Mouse (Mus musculus) midbrain, embryonic 10.5 days (tissue): ENCODE measurements around the gene Herc1. TPM values are rescaled to one million over a fixed set of nuclear protein-coding genes. Genes with fewer than 3 reads are reported as not detected.

Experiments
- DNase-seq: peaks from one replicate; pipeline ENCODE4 v3.0.0-alpha.2; 2017; ENCODE audit warnings: low spot score
- H3K27ac ChIP-seq: fragments of 300-500 bp; sonication (generic); replicated peaks from 2 replicates; pipeline ENCODE4 v1.5.1; 2016; ENCODE audit warnings: mild to moderate bottlenecking
- H3K27me3 ChIP-seq: fragments of 300-500 bp; sonication (generic); 2 replicates; pipeline ENCODE4 v1.6.1; 2016; ENCODE audit warnings: low read depth, mild to moderate bottlenecking; ENCODE audit not compliant: poor library complexity, severe bottlenecking
- H3K36me3 ChIP-seq: fragments of 300-500 bp; sonication (generic); 2 replicates; pipeline ENCODE4 v1.6.1; 2016; ENCODE audit warnings: mild to moderate bottlenecking, moderate library complexity
- H3K4me1 ChIP-seq: fragments of 300-500 bp; sonication (generic); 2 replicates; pipeline ENCODE4 v1.6.1; 2016
- H3K4me3 ChIP-seq: fragments of 300-500 bp; sonication (generic); 2 replicates; pipeline ENCODE4 v1.5.1; 2016; ENCODE audit warnings: mild to moderate bottlenecking, moderate library complexity
- H3K9me3 ChIP-seq: fragments of 300-500 bp; sonication (generic); replicated peaks from 2 replicates; pipeline ENCODE4 v1.6.1; 2016; ENCODE audit warnings: mild to moderate bottlenecking
- WGBS: fragments of 180-500 bp; shearing (Covaris S2); methylation state at CpG from one replicate; pipeline ENCODE4 v1.1.7; 2016; 5-methylcytosine and 5-hydroxymethylcytosine counted together
- polyA plus RNA-seq: library from polyadenylated mRNA; unstranded; fragments of >200 nt; fragmentation: Nextera tagmentation; extraction: Ambion mirVana; gene quantifications from 2 replicates; pipeline ENCODE4 v1.2.1, GENCODE M21; 2016

Herc1 gene
- polyA plus RNA-seq, 1 experiment from 2014 or later, result 26.1 TPM

- DNase-seq, result no peak
- Histone ChIP-seq H3K36me3 (no peaks in the 10 kb centered on the region), H3K27me3 (no peaks in the 10 kb centered on the region), H3K27ac (no peak overlapping the region), H3K9me3 (no peaks in the 10 kb centered on the region), H3K4me1 (no peaks in the 10 kb centered on the region), H3K4me3 (no peak overlapping the region)
- 85% methylated on average over 3 of the region's 3 CpGs for WGBS
Measured at GRCm38 (mm10) chr9:66330437-66330836, 19.8 kb upstream of the Herc1 start.

GRCm38 (mm10) chr9:66331548-66331947, 18.7 kb upstream of the Herc1 start:
- Histone ChIP-seq H3K9me3 (no peaks in the 10 kb centered on the region), H3K27me3 (no peaks in the 10 kb centered on the region), H3K36me3 (no peaks in the 10 kb centered on the region), H3K4me1 (no peaks in the 10 kb centered on the region), H3K4me3 (no peak overlapping the region), H3K27ac (no peak overlapping the region)
- no peak for DNase-seq
- WGBS, result 88% methylated on average over 2 of the region's 2 CpGs

GRCm38 (mm10) chr9:66332393-66332792, 17.9 kb upstream of the Herc1 start:
- Histone ChIP-seq H3K36me3 (no peaks in the 10 kb centered on the region), H3K4me3 (no peak overlapping the region)
- 76% methylated on average over 2 of the region's 2 CpGs for WGBS

GRCm38 (mm10) chr9:66337280-66337679, 13.0 kb upstream of the Herc1 start:
- H3K27me3 ChIP-seq, result no peaks in the 10 kb centered on the region
- H3K9me3 ChIP-seq, result no peaks in the 10 kb centered on the region
- H3K4me3 ChIP-seq, result no peak overlapping the region
- no peaks in the 10 kb centered on the region for H3K4me1 ChIP-seq
- H3K36me3 ChIP-seq, result no peaks in the 10 kb centered on the region
- DNase-seq, result no peak
- no peak overlapping the region for H3K27ac ChIP-seq

More at GRCm38 (mm10) chr9:66332393-66332792, 17.9 kb upstream of the Herc1 start:
- H3K4me1 ChIP-seq, result no peaks in the 10 kb centered on the region
- no peaks in the 10 kb centered on the region for H3K9me3 ChIP-seq
- no peak for DNase-seq
- no peaks in the 10 kb centered on the region for H3K27me3 ChIP-seq
- no peak overlapping the region for H3K27ac ChIP-seq

- Histone ChIP-seq H3K4me3 (no peak overlapping the region), H3K36me3 (no peaks in the 10 kb centered on the region), H3K27me3 (no peaks in the 10 kb centered on the region), H3K4me1 (no peaks in the 10 kb centered on the region), H3K9me3 (no peaks in the 10 kb centered on the region), H3K27ac (no peak overlapping the region)
- no peak for DNase-seq
- 79% methylated on average over 3 of the region's 3 CpGs for WGBS
Measured at GRCm38 (mm10) chr9:66338005-66338782, 12.1 kb upstream of the Herc1 start.

GRCm38 (mm10) chr9:66339714-66340113, 10.5 kb upstream of the Herc1 start:
- no peaks in the 10 kb centered on the region for H3K4me1 ChIP-seq
- no peaks in the 10 kb centered on the region for H3K9me3 ChIP-seq
- WGBS, result 62% methylated on average over 1 of the region's 1 CpGs
- no peaks in the 10 kb centered on the region for H3K27me3 ChIP-seq
- H3K4me3 ChIP-seq, result no peak overlapping the region
- no peak for DNase-seq
- no peaks in the 10 kb centered on the region for H3K36me3 ChIP-seq
- H3K27ac ChIP-seq, result no peak overlapping the region

- Histone ChIP-seq H3K27me3 (no peaks in the 10 kb centered on the region), H3K4me3 (no peak overlapping the region), H3K4me1 (no peaks in the 10 kb centered on the region), H3K36me3 (no peaks in the 10 kb centered on the region), H3K9me3 (no peaks in the 10 kb centered on the region), H3K27ac (no peak overlapping the region)
- 87% methylated on average over 3 of the region's 3 CpGs for WGBS
- DNase-seq, result no peak
Measured at GRCm38 (mm10) chr9:66340394-66341094, 9.7 kb upstream of the Herc1 start.

- Histone ChIP-seq H3K36me3 (no peaks in the 10 kb centered on the region), H3K9me3 (no peaks in the 10 kb centered on the region), H3K4me1 (peaks cover 27% of the 10 kb centered on the region), H3K27ac (no peak overlapping the region), H3K4me3 (no peak overlapping the region), H3K27me3 (peaks cover 4% of the 10 kb centered on the region; the same call in 1 of the 2 replicates)
- DNase-seq, result no peak
- WGBS, result 85% methylated on average over 7 of the region's 7 CpGs
Measured at GRCm38 (mm10) chr9:66347405-66348035, 2.7 kb upstream of the Herc1 start.

- DNase-seq, result no peak
- 39% methylated on average over 8 of the region's 8 CpGs for WGBS
- Histone ChIP-seq H3K36me3 (no peaks in the 10 kb centered on the region), H3K4me3 (peak overlapping the region; percentile 94), H3K27me3 (peaks cover 4% of the 10 kb centered on the region; the same call in 1 of the 2 replicates), H3K27ac (peak overlapping the region; percentile 97), H3K9me3 (no peaks in the 10 kb centered on the region), H3K4me1 (peaks cover 28% of the 10 kb centered on the region)
Measured at GRCm38 (mm10) chr9:66349144-66349859, 948 bp upstream of the Herc1 start.

- H3K27me3 ChIP-seq, result peaks cover 4% of the 10 kb centered on the region; the same call in 1 of the 2 replicates
- 1% methylated on average over 32 of the region's 32 CpGs for WGBS
- peaks cover 28% of the 10 kb centered on the region for H3K4me1 ChIP-seq
- no peaks in the 10 kb centered on the region for H3K9me3 ChIP-seq
- H3K36me3 ChIP-seq, result no peaks in the 10 kb centered on the region
- no peak for DNase-seq
- peak overlapping the region; percentile 94 for H3K4me3 ChIP-seq
- H3K27ac ChIP-seq, result peak overlapping the region; percentile 97
Measured at GRCm38 (mm10) chr9:66350788-66351430, 659 bp downstream of the Herc1 start.

GRCm38 (mm10) chr9:66352704-66353103, 2.5 kb downstream of the Herc1 start:
- Histone ChIP-seq H3K4me3 (no peak overlapping the region), H3K4me1 (peaks cover 28% of the 10 kb centered on the region), H3K27ac (no peak overlapping the region), H3K27me3 (peaks cover 4% of the 10 kb centered on the region; the same call in 1 of the 2 replicates), H3K9me3 (no peaks in the 10 kb centered on the region), H3K36me3 (no peaks in the 10 kb centered on the region)
- DNase-seq, result no peak
- WGBS, result 78% methylated on average over 2 of the region's 2 CpGs

GRCm38 (mm10) chr9:66359135-66359534, 8.9 kb downstream of the Herc1 start:
- no peaks in the 10 kb centered on the region for H3K27me3 ChIP-seq
- no peak overlapping the region for H3K4me3 ChIP-seq
- no peaks in the 10 kb centered on the region for H3K36me3 ChIP-seq
- WGBS, result 89% methylated on average over 4 of the region's 4 CpGs
- DNase-seq, result no peak
- H3K9me3 ChIP-seq, result no peaks in the 10 kb centered on the region
- 0 out of 2 replicates have a peak, but pooled peaks cover 3% of the 10 kb centered on the region for H3K4me1 ChIP-seq
- no peak overlapping the region for H3K27ac ChIP-seq
